11 mouse cellular contexts compared by ENCODE assay signal in the genomic region with DNA sequence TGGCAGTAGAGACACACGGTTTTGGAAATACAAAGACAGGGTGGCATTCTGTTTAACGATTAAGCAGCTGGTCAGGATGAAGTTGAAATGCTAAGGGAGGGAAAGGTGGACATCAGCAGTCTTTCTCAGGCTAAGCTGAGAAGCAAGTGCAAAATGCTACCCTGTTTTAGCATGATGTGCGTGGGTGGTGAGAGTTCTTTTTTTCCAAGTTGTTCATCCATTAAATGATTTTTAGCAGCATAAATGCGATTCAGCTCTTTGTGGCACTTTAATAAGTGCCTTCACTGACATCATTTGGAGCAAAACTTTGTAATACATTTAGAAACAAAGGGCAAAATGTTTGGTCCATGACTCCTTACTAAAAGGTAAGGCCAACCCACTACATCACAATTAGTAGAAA. TPM values are rescaled to one million over a fixed set of nuclear protein-coding genes. Genes with fewer than 3 reads are reported as not detected.
DNase-seq lines count a peak whose midpoint lies in the region; ATAC-seq and TF ChIP-seq lines count a peak whose summit lies in the region.
"Had no signal": no experiment of that assay in that cellular context is flagged by ENCODE, and none has a peak within 500 bp of the region (broad histone marks: within the 10 kb centered on the region; RNA-seq: fewer than 3 reads in every experiment).

No protein-coding gene starts in this region.

- H3K9ac ChIP-seq in heart, postnatal 0 days (replicated peaks; ENCODE audit: low read depth, low read length), result no peak overlapping the region
- H3K9ac ChIP-seq in stomach, embryonic 14.5 days (replicated peaks; ENCODE audit: low read depth, low read length), result no peak overlapping the region
- H3K9ac ChIP-seq in stomach, postnatal 0 days (ENCODE audit: low read length), result no peak overlapping the region
- 0 out of 2 replicates have a peak overlapping the region, but pooled peaks have one; percentile 19 for H3K9ac ChIP-seq in limb, embryonic 13.5 days

- intact Hi-C loops in heart, postnatal 10 days (cut with DNase I), result no loop called here

- H3K4me2 ChIP-seq in heart, postnatal 0 days (ENCODE audit: low read depth, low read length), result peak overlapping the region; percentile 53
- H3K4me2 ChIP-seq in stomach, embryonic 14.5 days (replicated peaks; ENCODE audit: low read depth, low read length), result peak overlapping the region; percentile 31; the same call in 1 of the 2 replicates
- no peak overlapping the region for H3K4me2 ChIP-seq in stomach, postnatal 0 days (replicated peaks; ENCODE audit: low read depth)
- peak overlapping the region; percentile 54 for H3K4me2 ChIP-seq in limb, embryonic 13.5 days (replicated peaks)

- no peaks in the 10 kb centered on the region for H3K9me3 ChIP-seq in heart, postnatal 0 days (replicated peaks; ENCODE audit: control insufficient read depth, low read length)
- H3K9me3 ChIP-seq in stomach, embryonic 14.5 days (ENCODE audit: control insufficient read depth, low read depth, low read length), result no peaks in the 10 kb centered on the region
- no peaks in the 10 kb centered on the region for H3K9me3 ChIP-seq in stomach, postnatal 0 days (ENCODE audit: control insufficient read depth, low read length)
- no peaks in the 10 kb centered on the region for H3K9me3 ChIP-seq in limb, embryonic 13.5 days

- TF ChIP-seq CTCF in heart, postnatal 0 days (IDR thresholded peaks at IDR 0.05; ENCODE audit: low read depth), result no peak
- no peak for TF ChIP-seq CTCF in stomach, postnatal 0 days (IDR thresholded peaks at IDR 0.05; ENCODE audit: low read depth)

- no peak overlapping the region; the same call in 1 of the 2 replicates for H3K4me3 ChIP-seq in heart, postnatal 0 days (ENCODE audit: low read depth, low read length)
- no peak overlapping the region for H3K4me3 ChIP-seq in stomach, embryonic 14.5 days (ENCODE audit: low read depth, low read length)
- H3K4me3 ChIP-seq in stomach, postnatal 0 days (ENCODE audit: low read depth, low read length), result no peak overlapping the region
- peak overlapping the region; percentile 31 for H3K4me3 ChIP-seq in limb, embryonic 13.5 days

- WGBS in heart, postnatal 0 days, result 44% methylated on average over 4 of the region's 4 CpGs
- 43% methylated on average over 4 of the region's 4 CpGs for WGBS in stomach, embryonic 14.5 days
- 53% methylated on average over 4 of the region's 4 CpGs for WGBS in stomach, postnatal 0 days
- WGBS in limb, embryonic 13.5 days, result 42% methylated on average over 4 of the region's 4 CpGs

- H3K36me3 ChIP-seq in heart, postnatal 0 days (replicated peaks; ENCODE audit: control insufficient read depth, insufficient read depth, low read length), result no peaks in the 10 kb centered on the region
- no peaks in the 10 kb centered on the region for H3K36me3 ChIP-seq in stomach, embryonic 14.5 days (ENCODE audit: control insufficient read depth, insufficient read depth, low read length)
- no peaks in the 10 kb centered on the region for H3K36me3 ChIP-seq in stomach, postnatal 0 days (ENCODE audit: control insufficient read depth, insufficient read depth, low read length)
- no peaks in the 10 kb centered on the region for H3K36me3 ChIP-seq in limb, embryonic 13.5 days

- H3K4me1 ChIP-seq in heart, postnatal 0 days (ENCODE audit: control insufficient read depth, insufficient read depth), result no peaks in the 10 kb centered on the region
- H3K4me1 ChIP-seq in stomach, embryonic 14.5 days (ENCODE audit: control insufficient read depth, insufficient read depth, low read length), result no peaks in the 10 kb centered on the region
- H3K4me1 ChIP-seq in stomach, postnatal 0 days (replicated peaks; ENCODE audit: control insufficient read depth, insufficient read depth), result no peaks in the 10 kb centered on the region
- no peaks in the 10 kb centered on the region for H3K4me1 ChIP-seq in limb, embryonic 13.5 days

- no peak for DNase-seq in heart, postnatal 0 days (ENCODE audit: low spot score)
- DNase-seq in heart, postnatal 10 days, result no peak
- DNase-seq in stomach, postnatal 0 days (ENCODE audit: low spot score), result no peak
- no peak for DNase-seq in cerebellum, adult 9-10 months
- DNase-seq in adrenal gland, postnatal 10 days, result no peak
- DNase-seq: right cerebral cortex, adult 18-20 months had no signal

- H3K27ac ChIP-seq in heart, postnatal 0 days (ENCODE audit: low read depth), result no peak overlapping the region
- no peak overlapping the region for H3K27ac ChIP-seq in stomach, embryonic 14.5 days (ENCODE audit: low read length)
- no peak overlapping the region for H3K27ac ChIP-seq in stomach, postnatal 0 days (replicated peaks)
- H3K27ac ChIP-seq in limb, embryonic 13.5 days, result no peak overlapping the region

- TF ChIP-seq EP300 in heart, postnatal 0 days (IDR thresholded peaks at IDR 0.05; ENCODE audit: low read depth), result no peak
- TF ChIP-seq EP300 in stomach, postnatal 0 days (optimal IDR thresholded peaks at IDR 0.05), result no peak

- no peak for ATAC-seq in heart, postnatal 0 days (ENCODE audit: insufficient read depth, low read depth)
- ATAC-seq in stomach, embryonic 14.5 days (ENCODE audit: insufficient number of reproducible peaks, insufficient read depth, low FRiP score, low read depth), result no peak
- no peak for ATAC-seq in stomach, postnatal 0 days (ENCODE audit: low FRiP score, low TSS enrichment)
- ATAC-seq in limb, embryonic 13.5 days (ENCODE audit: low FRiP score, low read depth), result no peak
- no peak for ATAC-seq in megakaryocyte progenitor cell, adult 5-6 weeks (replicated peaks; ENCODE audit: poor library complexity)

- no peaks in the 10 kb centered on the region for H3K27me3 ChIP-seq in heart, postnatal 0 days (ENCODE audit: control insufficient read depth, insufficient read depth, low read length)
- H3K27me3 ChIP-seq in stomach, embryonic 14.5 days (ENCODE audit: control insufficient read depth, insufficient read depth, low read length), result no peaks in the 10 kb centered on the region
- no peaks in the 10 kb centered on the region for H3K27me3 ChIP-seq in stomach, postnatal 0 days (ENCODE audit: control insufficient read depth, insufficient read depth, low read length)
- peaks cover 6% of the 10 kb centered on the region for H3K27me3 ChIP-seq in limb, embryonic 13.5 days

RNA-seq across cellular contexts. Expression of a gene that starts 0.3 kb away (rescaled TPM):
- total RNA-seq in heart, postnatal 0 days (2014; rRNA removed; ENCODE audit: low replicate concordance), result not detected in 2 replicates
- 0.46 and 0.51 TPM in 2 replicates for polyA plus RNA-seq in heart, postnatal 0 days (2015; fragmentation: Nextera tagmentation; extraction: Ambion mirVana)
- under 1 TPM in 1 of 2 experiments, not detected in 1; 0.42 TPM for total RNA-seq in heart, postnatal 10 days (2021)
- 1.2 and 1.3 TPM in 2 replicates for polyA plus RNA-seq in stomach, embryonic 14.5 days (2014; fragmentation: Nextera tagmentation; extraction: Ambion mirVana)
- polyA plus RNA-seq in stomach, postnatal 0 days (2015; fragmentation: Nextera tagmentation; extraction: Ambion mirVana), result 0.90 and 1.1 TPM in 2 replicates
- 2.8 and 4.9 TPM in 2 replicates for polyA plus RNA-seq in limb, embryonic 13.5 days (2015; fragmentation: Nextera tagmentation; extraction: Ambion mirVana)
- not detected in 2 replicates for total RNA-seq in megakaryocyte progenitor cell, adult 5-6 weeks (2015)
- not detected in 2 replicates for total RNA-seq in megakaryocyte progenitor cell, adult 5-6 weeks (2017)
- under 1 TPM; 0.15 to 0.30 TPM for total RNA-seq in adrenal gland, postnatal 10 days (2021)
- total RNA-seq: hematopoietic stem cell, adult 5-6 weeks; megakaryocyte-erythroid progenitor cell, adult 5-6 weeks had no signal
